Mouse (Mus musculus) stomach, adult 2 months (tissue): ENCODE results near the gene Cys1. TPM values are rescaled to one million over a fixed set of nuclear protein-coding genes. Genes with fewer than 3 reads are reported as not detected.

Source experiments
- polyA plus RNA-seq: library from polyadenylated mRNA; depleted of rRNA; stranded (reverse); fragments of >200 nt; gene quantifications from 2 replicates; pipeline ENCODE4 v1.2.3, GENCODE M21; 2012; rRNA removed

Cys1 gene
- 4.8 TPM in 2 replicates for polyA plus RNA-seq

GRCm38 (mm10) chr12:24681286-24682023 lies at the start of gene Cys1:
Gene Cys1, minus strand, starts transcription at chr12:24681813.

GRCm38 (mm10) chr12:24707954-24708823 lies 26.6 kb upstream of the Cys1 start, which contains the start of gene Rrm2:
Gene Rrm2, plus strand, starts transcription at chr12:24708241.

GRCm38 (mm10) chr12:24651063-24651557 lies 30.5 kb downstream of the Cys1 start, which contains the start of gene Klf11:
Gene Klf11, plus strand, starts transcription at chr12:24651274.

Other genes with a start within 250 kb of the Cys1 start
- gene Taf1b, start 183.5 kb downstream of the Cys1 start, polyA plus RNA-seq, result 1.0 and 1.5 TPM in 2 replicates
- 4.9 and 5.4 TPM in 2 replicates for gene Grhl1, start 109.5 kb downstream of the Cys1 start, polyA plus RNA-seq
- gene Klf11, start 30.5 kb downstream of the Cys1 start, polyA plus RNA-seq, result 3.8 and 4.8 TPM in 2 replicates
- 4.7 and 6.3 TPM in 2 replicates for gene Rrm2, start 26.4 kb upstream of the Cys1 start, polyA plus RNA-seq
- 11.3 and 14.2 TPM in 2 replicates for gene Mboat2, start 149.1 kb upstream of the Cys1 start, polyA plus RNA-seq